Mouse (Mus musculus): ENCODE data around the gene Nicn1.
"Not testable (repeated sequence)": the region's sequence is repeated elsewhere in the genome, so short reads cannot be mapped to it uniquely, and the experiment has no call there.

Nicn1 gene

GRCm38 (mm10) chr9:108290016-108290750 lies at the start of gene Nicn1:
TSS of gene Nicn1 (plus strand) at chr9:108290429.
- in situ Hi-C loops (cut with MboI; ENCODE audit: low sequenced_read_pairs): no loop called here

GRCm38 (mm10) chr9:108244540-108244939 lies 45.7 kb upstream of the Nicn1 start:
- in situ Hi-C loops (cut with MboI; ENCODE audit: low sequenced_read_pairs): no loop called here

- in situ Hi-C loops (cut with MboI; ENCODE audit: low sequenced_read_pairs): no loop called here
These were observed 45.2 kb upstream of the Nicn1 start for GRCm38 (mm10) chr9:108244984-108245383.

- in situ Hi-C loops (cut with MboI; ENCODE audit: low sequenced_read_pairs): no loop called here
These were observed 41.3 kb upstream of the Nicn1 start for GRCm38 (mm10) chr9:108248957-108249356.

- in situ Hi-C loops (cut with MboI; ENCODE audit: low sequenced_read_pairs): no loop called here
These were observed 38.4 kb upstream of the Nicn1 start for GRCm38 (mm10) chr9:108251877-108252276.

GRCm38 (mm10) chr9:108252766-108253165 lies 37.5 kb upstream of the Nicn1 start:
- in situ Hi-C loops (cut with MboI; ENCODE audit: low sequenced_read_pairs): no loop called here

- in situ Hi-C loops (cut with MboI; ENCODE audit: low sequenced_read_pairs): no loop called here
These were observed 29.7 kb upstream of the Nicn1 start for GRCm38 (mm10) chr9:108260526-108260925.

GRCm38 (mm10) chr9:108261865-108262264 lies 28.4 kb upstream of the Nicn1 start:
- in situ Hi-C loops (cut with MboI; ENCODE audit: low sequenced_read_pairs): no loop called here

GRCm38 (mm10) chr9:108262494-108263049 lies 27.7 kb upstream of the Nicn1 start:
- in situ Hi-C loops (cut with MboI; ENCODE audit: low sequenced_read_pairs): no loop called here

GRCm38 (mm10) chr9:108263131-108263681 lies 27.0 kb upstream of the Nicn1 start:
- in situ Hi-C loops (cut with MboI; ENCODE audit: low sequenced_read_pairs): no loop called here

- in situ Hi-C loops (cut with MboI; ENCODE audit: low sequenced_read_pairs): no loop called here
These were observed 26.5 kb upstream of the Nicn1 start, which contains the start of gene Dag1 for GRCm38 (mm10) chr9:108263690-108264190. TSS of gene Dag1 (minus strand) at chr9:108263958.

- in situ Hi-C loops (cut with MboI; ENCODE audit: low sequenced_read_pairs): no loop called here
These were observed 25.9 kb upstream of the Nicn1 start for GRCm38 (mm10) chr9:108264191-108264921.

GRCm38 (mm10) chr9:108266261-108266935 lies 23.8 kb upstream of the Nicn1 start:
- in situ Hi-C loops (cut with MboI; ENCODE audit: low sequenced_read_pairs): no loop called here

- in situ Hi-C loops (cut with MboI; ENCODE audit: low sequenced_read_pairs): no loop called here
These were observed 22.5 kb upstream of the Nicn1 start for GRCm38 (mm10) chr9:108267691-108268090.

- in situ Hi-C loops (cut with MboI; ENCODE audit: low sequenced_read_pairs): not testable (repeated sequence)
These were observed 21.5 kb upstream of the Nicn1 start for GRCm38 (mm10) chr9:108268701-108269100.

- in situ Hi-C loops (cut with MboI; ENCODE audit: low sequenced_read_pairs): no loop called here
These were observed 18.3 kb upstream of the Nicn1 start for GRCm38 (mm10) chr9:108271941-108272340.

- in situ Hi-C loops (cut with MboI; ENCODE audit: low sequenced_read_pairs): no loop called here
These were observed 17.5 kb upstream of the Nicn1 start for GRCm38 (mm10) chr9:108272691-108273090.

- in situ Hi-C loops (cut with MboI; ENCODE audit: low sequenced_read_pairs): no loop called here
These were observed 16.7 kb upstream of the Nicn1 start for GRCm38 (mm10) chr9:108273485-108273884.

GRCm38 (mm10) chr9:108274476-108275330 lies 15.5 kb upstream of the Nicn1 start:
- in situ Hi-C loops (cut with MboI; ENCODE audit: low sequenced_read_pairs): no loop called here

- in situ Hi-C loops (cut with MboI; ENCODE audit: low sequenced_read_pairs): no loop called here
These were observed 14.9 kb upstream of the Nicn1 start for GRCm38 (mm10) chr9:108275331-108275659.
